Mouse (Mus musculus) urinary bladder, postnatal 4 days (tissue): Measurements from ENCODE around the gene Gm5767.
"Not testable (repeated sequence)": the region's sequence is repeated elsewhere in the genome, so short reads cannot be mapped to it uniquely, and the experiment has no call there.

Experiments used
- DNase-seq, 2 experiments: peaks; one replicate each; pipeline ENCODE4 v3.0.0; 2021 to 2022; ENCODE audit warnings: low spot score in 2 of 2

The Gm5767 gene

GRCm38 (mm10) chr16:8711998-8712397 is 31.4 kb downstream of the Gm5767 start:
- DNase-seq = no peak

GRCm38 (mm10) chr16:8714851-8715250 is 34.3 kb downstream of the Gm5767 start:
- no peak for DNase-seq

- no peak for DNase-seq
Measured at GRCm38 (mm10) chr16:8715513-8716080, 35.0 kb downstream of the Gm5767 start.

GRCm38 (mm10) chr16:8716300-8716699 is 35.7 kb downstream of the Gm5767 start:
- DNase-seq = no peak

GRCm38 (mm10) chr16:8717744-8718143 is 37.2 kb downstream of the Gm5767 start:
- no peak for DNase-seq

GRCm38 (mm10) chr16:8720447-8720846 is 39.9 kb downstream of the Gm5767 start:
- DNase-seq = no peak

GRCm38 (mm10) chr16:8724031-8724430 is 43.5 kb downstream of the Gm5767 start:
- DNase-seq = no peak

- DNase-seq = no peak
Measured at GRCm38 (mm10) chr16:8725807-8726206, 45.2 kb downstream of the Gm5767 start.

- DNase-seq = no peak
Measured at GRCm38 (mm10) chr16:8728111-8728748, 47.7 kb downstream of the Gm5767 start.

GRCm38 (mm10) chr16:8731630-8732029 is 51.1 kb downstream of the Gm5767 start:
- DNase-seq = no peak

GRCm38 (mm10) chr16:8732450-8732849 is 51.9 kb downstream of the Gm5767 start:
- not testable (repeated sequence) for DNase-seq
